Mouse (Mus musculus) testis, adult 2 months (tissue): Measurements from ENCODE around the gene Slc24a3. TPM values are rescaled to one million over a fixed set of nuclear protein-coding genes. Genes with fewer than 3 reads are reported as not detected.

Experiments
- H3K27ac ChIP-seq: fragments of 200-500 bp; 2 replicates; pipeline ENCODE4 v1.5.1; 2012; ENCODE audit warnings: low read depth, low read length; ENCODE audit not compliant: control insufficient read depth, insufficient read depth
- H3K27me3 ChIP-seq: fragments of 200-500 bp; 2 replicates; pipeline ENCODE4 v1.6.1; 2012; ENCODE audit warnings: mild to moderate bottlenecking, low read length, moderate library complexity; ENCODE audit not compliant: control insufficient read depth, insufficient read depth
- H3K36me3 ChIP-seq: fragments of 200-500 bp; 2 replicates; pipeline ENCODE4 v1.6.1; 2012; ENCODE audit warnings: mild to moderate bottlenecking, low read length; ENCODE audit not compliant: control insufficient read depth, insufficient read depth
- H3K4me1 ChIP-seq: fragments of 200-500 bp; 2 replicates; pipeline ENCODE4 v1.6.1; 2012; ENCODE audit warnings: low read length; ENCODE audit not compliant: control insufficient read depth, insufficient read depth
- H3K4me3 ChIP-seq: fragments of 200-500 bp; 2 replicates; pipeline ENCODE4 v1.5.1; 2012; ENCODE audit warnings: low read depth, mild to moderate bottlenecking, low read length, moderate library complexity, mixed read lengths; ENCODE audit not compliant: control insufficient read depth
- CTCF ChIP-seq: fragments of 200-500 bp; IDR thresholded peaks from 2 replicates; pipeline ENCODE4 v1.5.1; 2012; ENCODE audit warnings: low read depth, mild to moderate bottlenecking, inconsistent platforms, low read length, moderate library complexity; ENCODE audit not compliant: control insufficient read depth, insufficient read depth, insufficient replicate concordance
- POLR2A ChIP-seq: fragments of 200-500 bp; IDR thresholded peaks from 2 replicates; pipeline ENCODE4 v1.6.1; 2012; ENCODE audit warnings: low read depth, mild to moderate bottlenecking, inconsistent platforms, low read length, moderate library complexity; ENCODE audit not compliant: control insufficient read depth
- polyA plus RNA-seq: library from polyadenylated mRNA; depleted of rRNA; stranded (reverse); fragments of >200 nt; gene quantifications from 2 replicates; pipeline ENCODE4 v1.2.3, GENCODE M21; 2012

The Slc24a3 gene
- polyA plus RNA-seq, 1 experiment: 9.3 TPM

- Histone ChIP-seq H3K36me3 (no peaks in the 10 kb centered on the region), H3K4me3 (no peak overlapping the region), H3K27me3 (no peaks in the 10 kb centered on the region), H3K27ac (no peak overlapping the region), H3K4me1 (no peaks in the 10 kb centered on the region)
- TF ChIP-seq POLR2A (no peak), CTCF (no peak)
These were observed 463.7 kb downstream of the Slc24a3 start for GRCm38 (mm10) chr2:145631123-145631798.

- Histone ChIP-seq H3K4me1 (no peaks in the 10 kb centered on the region), H3K4me3 (no peak overlapping the region), H3K27me3 (no peaks in the 10 kb centered on the region), H3K27ac (no peak overlapping the region), H3K36me3 (no peaks in the 10 kb centered on the region)
- TF ChIP-seq POLR2A (no peak), CTCF (no peak)
These were observed 464.2 kb downstream of the Slc24a3 start for GRCm38 (mm10) chr2:145631799-145632174.

GRCm38 (mm10) chr2:145633811-145634210 lies 466.3 kb downstream of the Slc24a3 start:
- Histone ChIP-seq H3K27me3 (no peaks in the 10 kb centered on the region), H3K36me3 (no peaks in the 10 kb centered on the region), H3K4me1 (no peaks in the 10 kb centered on the region), H3K4me3 (no peak overlapping the region), H3K27ac (no peak overlapping the region)
- no peak for TF ChIP-seq CTCF
- no peak for TF ChIP-seq POLR2A

- H3K27me3 ChIP-seq: no peaks in the 10 kb centered on the region
- H3K27ac ChIP-seq: no peak overlapping the region
- no peaks in the 10 kb centered on the region; the same call in 1 of the 2 replicates for H3K4me1 ChIP-seq
- no peak overlapping the region for H3K4me3 ChIP-seq
- no peak for TF ChIP-seq POLR2A
- no peak for TF ChIP-seq CTCF
- no peaks in the 10 kb centered on the region for H3K36me3 ChIP-seq
These were observed 472.9 kb downstream of the Slc24a3 start for GRCm38 (mm10) chr2:145640255-145640984.

GRCm38 (mm10) chr2:145655373-145655960 lies 487.9 kb downstream of the Slc24a3 start:
- H3K36me3 ChIP-seq: no peaks in the 10 kb centered on the region
- no peaks in the 10 kb centered on the region for H3K27me3 ChIP-seq
- H3K4me3 ChIP-seq: no peak overlapping the region
- no peak overlapping the region for H3K27ac ChIP-seq
- H3K4me1 ChIP-seq: no peaks in the 10 kb centered on the region
- TF ChIP-seq POLR2A: no peak
- no peak for TF ChIP-seq CTCF

GRCm38 (mm10) chr2:145656121-145656520 lies 488.6 kb downstream of the Slc24a3 start:
- Histone ChIP-seq H3K4me3 (no peak overlapping the region), H3K4me1 (no peaks in the 10 kb centered on the region), H3K27ac (no peak overlapping the region), H3K27me3 (no peaks in the 10 kb centered on the region), H3K36me3 (no peaks in the 10 kb centered on the region)
- no peak for TF ChIP-seq CTCF

GRCm38 (mm10) chr2:145656716-145657115 lies 489.2 kb downstream of the Slc24a3 start:
- H3K27me3 ChIP-seq: no peaks in the 10 kb centered on the region
- no peaks in the 10 kb centered on the region for H3K36me3 ChIP-seq
- no peaks in the 10 kb centered on the region for H3K4me1 ChIP-seq
- TF ChIP-seq CTCF: no peak
- TF ChIP-seq POLR2A: no peak
- H3K4me3 ChIP-seq: no peak overlapping the region
- no peak overlapping the region for H3K27ac ChIP-seq
